Comparison of ENCODE assay signal across 25 mouse cellular contexts in genomic region chr14:103832472-103832871, GRCm38 (mm10). TPM values are rescaled to one million over a fixed set of nuclear protein-coding genes. Genes with fewer than 3 reads are reported as not detected.
DNase-seq lines count a peak whose midpoint lies in the region; ATAC-seq and TF ChIP-seq lines count a peak whose summit lies in the region.
"Had no signal": no experiment of that assay in that cellular context is flagged by ENCODE, and none has a peak within 500 bp of the region (broad histone marks: within the 10 kb centered on the region; RNA-seq: fewer than 3 reads in every experiment).

No protein-coding gene starts in this region.

- 43% methylated on average over 4 of the region's 4 CpGs for WGBS in heart, embryonic 12.5 days
- WGBS in heart, postnatal 0 days: 44% methylated on average over 4 of the region's 4 CpGs

- no peak for TF ChIP-seq EP300 in heart, postnatal 0 days (IDR thresholded peaks at IDR 0.05; ENCODE audit: low read depth)

- H3K9ac ChIP-seq in heart, embryonic 12.5 days: no peak overlapping the region
- H3K9ac ChIP-seq in heart, postnatal 0 days (replicated peaks; ENCODE audit: low read depth, low read length): no peak overlapping the region
- H3K9ac ChIP-seq: intestine, embryonic 15.5 days; liver, embryonic 13.5 days had no signal

- TF ChIP-seq CTCF in heart, postnatal 0 days (IDR thresholded peaks at IDR 0.05; ENCODE audit: low read depth): no peak

- ATAC-seq in heart, embryonic 12.5 days (ENCODE audit: insufficient number of reproducible peaks, low FRiP score): peak; percentile 84
- ATAC-seq in heart, postnatal 0 days (ENCODE audit: insufficient read depth, low read depth): no peak
- ATAC-seq: forebrain, embryonic 16.5 days; hindbrain, embryonic 16.5 days; intestine, embryonic 15.5 days; midbrain, embryonic 16.5 days had no signal

- H3K27ac ChIP-seq in heart, embryonic 12.5 days (ENCODE audit: poor library complexity, severe bottlenecking): no peak overlapping the region
- H3K27ac ChIP-seq in heart, postnatal 0 days (ENCODE audit: low read depth): no peak overlapping the region
- H3K27ac ChIP-seq: gastrocnemius, adult 2 months; intestine, embryonic 15.5 days; kidney, postnatal 0 days; liver, embryonic 13.5 days had no signal

- H3K9me3 ChIP-seq in heart, embryonic 12.5 days (replicated peaks): no peaks in the 10 kb centered on the region
- H3K9me3 ChIP-seq in heart, postnatal 0 days (replicated peaks; ENCODE audit: control insufficient read depth, low read length): no peaks in the 10 kb centered on the region
- H3K9me3 ChIP-seq: intestine, embryonic 15.5 days; liver, embryonic 13.5 days had no signal

- peaks cover 12% of the 10 kb centered on the region; the same call in 1 of the 2 replicates for H3K4me1 ChIP-seq in heart, embryonic 12.5 days (replicated peaks)
- no peaks in the 10 kb centered on the region for H3K4me1 ChIP-seq in heart, postnatal 0 days (ENCODE audit: control insufficient read depth, insufficient read depth)
- H3K4me1 ChIP-seq: liver, embryonic 13.5 days had no signal

- no peak overlapping the region for H3K4me3 ChIP-seq in heart, embryonic 12.5 days
- H3K4me3 ChIP-seq in heart, postnatal 0 days (ENCODE audit: low read depth, low read length): no peak overlapping the region
- H3K4me3 ChIP-seq: erythroblast, embryonic 14.5 days; gastrocnemius, adult 2 months; intestine, embryonic 15.5 days; liver, embryonic 13.5 days had no signal

- H3K36me3 ChIP-seq in heart, embryonic 12.5 days: no peaks in the 10 kb centered on the region
- no peaks in the 10 kb centered on the region for H3K36me3 ChIP-seq in heart, postnatal 0 days (replicated peaks; ENCODE audit: control insufficient read depth, insufficient read depth, low read length)
- H3K36me3 ChIP-seq: G1E; intestine, embryonic 15.5 days; liver, embryonic 13.5 days had no signal

- intact Hi-C loops in heart, postnatal 25 days (cut with DNase I): no loop called here
- intact Hi-C loops in heart, postnatal 36 days (cut with DNase I): loop anchor here (2.0 kb wide), 1 partner anchor 14 kb away; no protein-coding TSS in a partner anchor

- H3K27me3 ChIP-seq in heart, embryonic 12.5 days (replicated peaks): no peaks in the 10 kb centered on the region
- H3K27me3 ChIP-seq in heart, postnatal 0 days (ENCODE audit: control insufficient read depth, insufficient read depth, low read length): no peaks in the 10 kb centered on the region
- H3K27me3 ChIP-seq: intestine, embryonic 15.5 days; liver, embryonic 13.5 days had no signal

- no peak for DNase-seq in heart, postnatal 25 days (ENCODE audit: low spot score)
- peak; percentile 29 for DNase-seq in heart, postnatal 0 days (ENCODE audit: low spot score)
- DNase-seq in heart, postnatal 36 days: no peak
- peak; percentile 26 for DNase-seq in kidney, postnatal 14 days
- DNase-seq in kidney, postnatal 36 days: no peak
- DNase-seq in yolk sac, embryonic 10.5 days (ENCODE audit: low spot score): peak; percentile 46
- DNase-seq: adrenal gland, adult 8-10 months; cerebellum, adult 2 months; cerebellum, postnatal 14 days; gastrocnemius, adult 2 months; gastrocnemius, postnatal 36 days; liver, embryonic 13.5 days; lung, adult 18-20 months; right cerebral cortex, postnatal 25 days; thymus, postnatal 14 days had no signal

- H3K4me2 ChIP-seq in heart, embryonic 12.5 days: no peak overlapping the region
- no peak overlapping the region for H3K4me2 ChIP-seq in heart, postnatal 0 days (ENCODE audit: low read depth, low read length)
- H3K4me2 ChIP-seq: intestine, embryonic 15.5 days; liver, embryonic 13.5 days; midbrain, embryonic 11.5 days had no signal

RNA-seq across cellular contexts. Expression of gene Ednrb, which starts 11.7 kb away (rescaled TPM):
- polyA plus RNA-seq in heart, embryonic 12.5 days (2016; fragmentation: Nextera tagmentation; extraction: Ambion mirVana): 120 and 130 TPM in 2 replicates
- total RNA-seq in heart, postnatal 25 days (2021): 10 to 100 TPM; 15.9 to 20.4 TPM
- 63.6 and 72.5 TPM in 2 replicates for total RNA-seq in heart, postnatal 0 days (2014; rRNA removed; ENCODE audit: low replicate concordance)
- 55.4 and 61.8 TPM in 2 replicates for polyA plus RNA-seq in heart, postnatal 0 days (2015; fragmentation: Nextera tagmentation; extraction: Ambion mirVana)
- 10 to 100 TPM; 14.4 to 20.5 TPM for total RNA-seq in heart, postnatal 36 days (2021)
- total RNA-seq: neutrophil, adult 5-6 weeks had no signal
- polyA plus RNA-seq: G1E had no signal

Comparison
In these comparisons a context has a peak if more than half of its experiments do, and no peak if none do; other contexts are left out.
1. DNase-seq: peak in heart, postnatal 0 days (single experiment), kidney, postnatal 14 days (single experiment) and yolk sac, embryonic 10.5 days (single experiment); none in heart, postnatal 25 days (single experiment), heart, postnatal 36 days (0 of 2) and kidney, postnatal 36 days (0 of 2).